Mouse (Mus musculus) kidney, postnatal 10 days (tissue): Measurements from ENCODE around the gene Manea.
"Not testable (repeated sequence)": the region's sequence is repeated elsewhere in the genome, so short reads cannot be mapped to it uniquely, and the experiment has no call there.

Experiments used
- DNase-seq: peaks from one replicate; pipeline ENCODE4 v3.0.0; 2021; ENCODE audit warnings: mixed read lengths

The Manea gene

GRCm38 (mm10) chr4:26346443-26347106, at the start of gene Manea:
Manea (minus strand) TSS chr4:26346891.
- DNase-seq: peak; percentile 97

GRCm38 (mm10) chr4:26354616-26355015, 7.9 kb upstream of the Manea start:
- no peak for DNase-seq

DNA sequence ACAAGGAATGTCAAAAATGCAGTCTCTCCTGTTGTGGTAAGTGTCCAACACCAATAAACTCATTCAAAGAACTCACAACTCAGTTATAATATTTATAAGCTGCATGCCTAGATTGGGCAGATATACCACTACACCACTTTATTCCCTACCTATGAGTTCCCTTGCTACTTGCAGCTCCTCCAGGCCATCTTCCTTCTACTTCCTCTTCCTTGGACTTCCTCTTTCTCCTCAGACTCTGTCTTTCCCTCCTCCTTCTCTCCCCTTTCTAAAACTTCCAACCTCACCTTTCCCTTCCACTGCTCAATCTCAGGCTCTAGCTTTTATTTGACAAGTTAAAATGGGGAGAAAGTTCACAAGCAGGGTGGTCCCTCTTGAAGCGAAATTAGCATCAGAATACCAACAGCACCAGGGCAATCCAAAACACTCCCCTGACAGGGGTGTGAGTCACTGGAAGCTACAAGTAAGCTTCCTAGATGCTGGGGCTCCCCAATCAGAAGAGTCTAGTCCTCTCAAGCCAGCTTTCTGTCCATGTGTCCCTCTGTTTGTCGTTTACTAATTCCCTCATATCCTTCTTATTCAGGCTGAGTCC, 7.0 kb upstream of the Manea start:
- DNase-seq: no peak

DNA sequence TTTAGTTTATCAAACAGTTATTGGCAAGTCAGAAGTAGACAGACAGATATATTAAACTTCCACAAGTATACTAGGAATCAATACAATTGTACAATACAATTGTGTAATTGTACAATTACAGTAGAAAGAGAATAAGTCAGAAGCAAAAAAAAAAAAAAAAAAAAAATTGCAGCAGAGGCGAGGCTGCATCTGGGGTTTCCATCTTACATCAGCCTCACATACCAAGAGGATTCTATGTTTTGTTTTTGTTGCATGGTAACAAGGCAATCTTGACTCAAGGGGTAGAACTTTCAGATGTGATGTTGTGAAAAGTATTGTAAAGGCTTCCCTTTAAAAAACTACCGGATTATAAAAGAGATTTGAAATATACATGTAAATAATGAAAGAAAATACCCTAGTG, 548 bp upstream of the Manea start:
- DNase-seq: no peak

- peak; percentile 18 for DNase-seq
These were observed 799 bp downstream of the Manea start for GRCm38 (mm10) chr4:26345741-26346442.

DNA sequence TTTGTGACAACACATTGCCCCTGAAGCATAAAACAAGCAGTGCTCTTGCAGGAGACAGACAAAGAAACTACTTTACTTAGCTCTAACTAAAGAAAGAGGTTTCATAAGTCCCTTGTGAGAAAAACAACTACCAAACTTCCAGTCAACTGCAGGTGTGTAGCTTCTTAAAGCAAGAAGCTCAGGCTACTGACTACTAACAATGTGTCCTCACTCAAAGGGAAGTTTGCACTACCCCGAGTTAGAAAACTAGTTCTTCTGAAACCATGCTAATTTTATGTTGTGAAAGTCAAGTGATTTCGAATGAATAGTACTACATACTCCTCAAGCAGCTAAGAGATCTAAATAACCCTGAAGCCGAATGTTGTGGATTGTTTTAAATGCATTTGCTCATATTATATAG, 1.6 kb downstream of the Manea start:
- DNase-seq: no peak

- no peak for DNase-seq
These were observed 4.3 kb downstream of the Manea start for GRCm38 (mm10) chr4:26342346-26342745.

DNA sequence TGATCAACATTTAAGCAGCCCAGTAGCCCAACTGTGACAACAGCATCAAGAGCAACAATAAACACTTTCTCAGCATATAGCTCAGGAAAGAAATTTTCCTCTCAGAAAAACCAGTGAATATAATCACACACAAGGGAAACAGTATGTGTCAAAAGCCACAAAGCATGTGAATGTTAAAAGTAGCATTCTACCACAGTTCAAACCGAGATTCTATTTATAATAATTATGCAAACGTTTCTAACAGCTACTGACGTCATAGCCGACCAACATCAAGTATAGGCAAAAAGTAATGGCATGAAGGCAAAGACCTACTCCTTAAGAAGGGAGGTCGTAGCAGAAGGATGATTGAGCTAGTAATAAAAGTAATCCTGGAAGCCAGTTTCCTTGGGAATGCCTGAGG, 8.1 kb downstream of the Manea start:
- DNase-seq: no peak

DNA sequence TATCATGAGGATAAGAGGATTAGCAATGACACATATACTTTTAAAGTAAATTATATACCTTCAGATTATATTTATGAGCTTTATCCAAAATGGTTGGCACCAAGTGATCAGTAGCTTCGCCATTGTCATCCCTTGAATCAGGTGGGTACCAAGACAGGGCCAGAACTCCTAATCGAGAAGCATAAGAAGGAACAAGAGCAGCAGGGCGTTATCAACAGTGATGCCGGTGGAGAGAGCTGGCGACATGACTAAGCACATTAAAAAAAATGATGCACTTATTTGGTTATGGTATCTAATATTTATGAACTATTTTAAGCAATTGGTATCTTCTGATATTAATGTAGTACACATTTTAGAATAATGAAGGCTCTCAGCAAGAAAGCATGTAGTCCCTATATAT, 10.1 kb downstream of the Manea start:
- no peak for DNase-seq

GRCm38 (mm10) chr4:26304731-26305130, 42.0 kb downstream of the Manea start:
- DNase-seq: not testable (repeated sequence)

DNA sequence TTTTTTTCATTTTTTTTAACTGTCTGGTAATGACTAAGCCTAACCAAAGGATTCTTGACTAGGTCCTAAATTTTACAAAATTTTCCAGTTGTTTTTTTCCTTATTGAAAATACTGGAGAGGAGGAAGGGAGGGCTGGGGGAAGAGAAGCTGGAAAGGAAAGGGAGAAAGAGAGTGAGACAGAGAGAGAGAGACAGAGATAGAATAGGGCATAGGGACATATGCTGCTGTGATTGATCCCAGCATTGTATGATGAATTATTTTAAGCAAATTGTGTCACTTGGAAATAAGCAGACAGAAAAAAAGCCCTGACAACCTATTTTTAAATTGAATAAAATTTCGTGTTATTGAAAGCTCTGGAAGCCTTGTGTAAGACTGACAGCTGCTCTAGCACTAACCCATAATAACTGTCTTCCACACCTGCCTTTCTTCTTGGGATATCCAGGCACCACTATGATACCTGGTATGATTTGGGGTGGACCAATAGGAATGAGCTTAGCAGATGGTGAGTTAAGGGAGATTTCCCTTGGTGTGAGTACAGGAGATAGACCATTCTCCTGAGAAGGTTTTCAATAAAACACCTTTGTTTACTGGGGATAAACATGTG, 69.5 kb downstream of the Manea start:
- DNase-seq: no peak

DNA sequence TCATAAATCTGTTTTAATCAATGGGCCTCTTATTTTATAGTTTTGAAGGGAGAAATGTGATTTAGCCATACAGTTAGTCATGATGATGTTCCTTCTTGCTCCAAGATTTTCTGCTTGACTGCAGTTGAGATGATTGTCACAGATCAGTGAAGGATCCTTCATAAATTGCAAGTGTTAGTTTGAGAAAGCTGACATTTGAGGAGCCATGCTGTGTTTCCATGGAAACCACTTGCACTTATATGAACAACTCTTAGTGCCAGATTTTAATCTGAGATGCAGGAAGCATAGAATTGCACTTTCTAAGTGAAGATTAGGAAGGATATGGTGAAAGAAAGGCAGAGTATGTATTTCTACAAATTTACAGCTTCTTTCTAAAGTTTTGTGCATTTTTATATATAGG, 70.4 kb downstream of the Manea start:
- DNase-seq: no peak

- DNase-seq: no peak
These were observed 70.9 kb downstream of the Manea start for GRCm38 (mm10) chr4:26275769-26276168.
